Comparison of ENCODE assay signal across 13 mouse cellular contexts in the genomic region with DNA sequence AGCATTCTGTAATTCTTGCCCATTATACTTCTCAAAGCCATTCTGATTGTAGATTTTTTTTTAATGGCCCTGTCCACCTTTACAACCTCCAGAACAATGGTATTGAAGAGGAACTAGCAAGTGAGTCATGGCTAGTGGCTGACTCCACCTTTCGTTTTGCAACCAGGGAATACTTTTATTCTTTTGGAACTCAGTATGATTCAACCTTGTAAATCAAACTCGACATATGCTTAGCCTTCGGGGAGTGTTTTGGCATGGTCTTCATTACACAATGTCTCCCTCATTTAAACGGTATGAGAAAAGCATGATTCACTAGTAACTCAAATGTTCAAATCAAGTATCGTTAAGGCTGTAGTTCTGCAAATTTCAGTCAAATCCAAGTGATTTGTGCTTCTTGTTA. TPM values are rescaled to one million over a fixed set of nuclear protein-coding genes. Genes with fewer than 3 reads are reported as not detected.
DNase-seq lines count a peak whose midpoint lies in the region.
"Had no signal": no experiment of that assay in that cellular context is flagged by ENCODE, and none has a peak within 500 bp of the region (broad histone marks: within the 10 kb centered on the region; RNA-seq: fewer than 3 reads in every experiment).

No protein-coding gene starts in this region.

- no peaks in the 10 kb centered on the region for H3K36me3 ChIP-seq in hindbrain, embryonic 10.5 days

- 0 out of 2 replicates have a peak, but pooled peaks cover 3% of the 10 kb centered on the region for H3K4me1 ChIP-seq in hindbrain, embryonic 10.5 days (replicated peaks)

- peak; percentile 55 to 86 for DNase-seq in adrenal gland, adult (ENCODE audit: inconsistent age in 2 of 2, low spot score in 1 of 2)
- no peak for DNase-seq in adrenal gland, postnatal 4 days (ENCODE audit: low spot score in 2 of 2)
- DNase-seq in lung, postnatal 36 days: peak; percentile 36
- no peak for DNase-seq in lung, postnatal 10 days
- DNase-seq in fibroblast of lung, adult 2 months (ENCODE audit: low read depth): peak; percentile 81
- DNase-seq in hindbrain, embryonic 10.5 days (ENCODE audit: low spot score): no peak
- no peak for DNase-seq in Muller cell, postnatal 12 days (ENCODE audit: inconsistent ontology term)
- no peak for DNase-seq in kidney, postnatal 4 days
- DNase-seq: heart, adult 11 months; heart, postnatal 14 days; kidney, postnatal 14 days; liver; thymus, postnatal 36 days had no signal

- WGBS in hindbrain, embryonic 10.5 days: 90% methylated on average over 5 of the region's 5 CpGs

- H3K4me3 ChIP-seq in hindbrain, embryonic 10.5 days: no peak overlapping the region

- H3K27me3 ChIP-seq in hindbrain, embryonic 10.5 days (ENCODE audit: insufficient read depth, poor library complexity, severe bottlenecking): peaks cover 6% of the 10 kb centered on the region

- no peaks in the 10 kb centered on the region for H3K9me3 ChIP-seq in hindbrain, embryonic 10.5 days

- no peak overlapping the region for H3K27ac ChIP-seq in hindbrain, embryonic 10.5 days

RNA-seq across cellular contexts. Expression of a gene that starts 2.8 kb away (rescaled TPM):
- 10 to 100 TPM in 1 of 2 experiments, 1 to 10 TPM in 1; 8.9 to 10.7 TPM for total RNA-seq in adrenal gland, postnatal 4 days (2021)
- 8.4 and 11.3 TPM in 2 replicates for polyA plus RNA-seq in hindbrain, embryonic 10.5 days (2016; fragmentation: Nextera tagmentation; extraction: Ambion mirVana)

Comparison
In these comparisons a context has a peak if more than half of its experiments do, and no peak if none do; other contexts are left out.
1. DNase-seq: peak in adrenal gland, adult (2 of 2), lung, postnatal 36 days (single experiment) and fibroblast of lung, adult 2 months (single experiment); none in adrenal gland, postnatal 4 days (0 of 2), lung, postnatal 10 days (single experiment), hindbrain, embryonic 10.5 days (single experiment), Muller cell, postnatal 12 days (single experiment) and kidney, postnatal 4 days (0 of 2).